ENCODE assay signal across 7 mouse cellular contexts in genomic region chr5:32713703-32714467, GRCm38 (mm10).
A peak's percentile ranks its signal among the peaks of the same experiment; 100 is the strongest.
DNase-seq lines count a peak whose midpoint lies in the region; ATAC-seq lines count a peak whose summit lies in the region.

No protein-coding gene starts in this region.

- H3K9ac ChIP-seq in intestine, embryonic 16.5 days (ENCODE audit: low read depth, low read length), result peak overlapping the region; percentile 80
- peak overlapping the region; percentile 66 for H3K9ac ChIP-seq in midbrain, embryonic 11.5 days (ENCODE audit: low read length)

- H3K9me3 ChIP-seq in intestine, embryonic 16.5 days (ENCODE audit: control insufficient read depth, low read length), result no peaks in the 10 kb centered on the region
- no peaks in the 10 kb centered on the region for H3K9me3 ChIP-seq in midbrain, embryonic 11.5 days (ENCODE audit: control insufficient read depth, low read length)

- no peaks in the 10 kb centered on the region for H3K36me3 ChIP-seq in intestine, embryonic 16.5 days (ENCODE audit: control insufficient read depth, insufficient read depth, low read length)
- H3K36me3 ChIP-seq in midbrain, embryonic 11.5 days (ENCODE audit: control insufficient read depth, insufficient read depth, low read length), result no peaks in the 10 kb centered on the region

- H3K4me3 ChIP-seq in intestine, embryonic 16.5 days (ENCODE audit: low read length), result peak overlapping the region; percentile 71
- H3K4me3 ChIP-seq in midbrain, embryonic 11.5 days (ENCODE audit: low read depth, low read length), result peak overlapping the region; percentile 60

- peak overlapping the region; percentile 97 for H3K27ac ChIP-seq in intestine, embryonic 16.5 days (ENCODE audit: low read length)
- H3K27ac ChIP-seq in midbrain, embryonic 11.5 days (ENCODE audit: low read depth, low read length), result peak overlapping the region; percentile 72

- H3K4me1 ChIP-seq in intestine, embryonic 16.5 days (ENCODE audit: control insufficient read depth, insufficient read depth, low read length), result peaks cover 6% of the 10 kb centered on the region
- no peaks in the 10 kb centered on the region for H3K4me1 ChIP-seq in midbrain, embryonic 11.5 days (ENCODE audit: control insufficient read depth, insufficient read depth, low read length)

- under 1% methylated on average over 55 of the region's 55 CpGs for WGBS in intestine, embryonic 16.5 days
- under 1% methylated on average over 55 of the region's 55 CpGs for WGBS in midbrain, embryonic 11.5 days

- H3K4me2 ChIP-seq in intestine, embryonic 16.5 days (ENCODE audit: low read depth, low read length), result peak overlapping the region; percentile 71
- H3K4me2 ChIP-seq in midbrain, embryonic 11.5 days, result peak overlapping the region; percentile 68

- intact Hi-C loops in left cerebral cortex, postnatal 36 days (cut with DNase I), result loop anchor here (1.0 to 10.0 kb wide), 4 partner anchors 29 to 321 kb away; partner anchors contain the start of genes Pisd and Prr14l

- ATAC-seq in intestine, embryonic 16.5 days, result peak; percentile 97
- peak; percentile 99 for ATAC-seq in midbrain, embryonic 11.5 days (ENCODE audit: low FRiP score)

- H3K27me3 ChIP-seq in intestine, embryonic 16.5 days (replicated peaks; ENCODE audit: control insufficient read depth, insufficient read depth, low read length), result no peaks in the 10 kb centered on the region
- no peaks in the 10 kb centered on the region for H3K27me3 ChIP-seq in midbrain, embryonic 11.5 days (ENCODE audit: control insufficient read depth, insufficient read depth, low read length)

- peak; percentile 89 for DNase-seq in adrenal gland, adult 8-10 months
- peak; percentile 97 for DNase-seq in embryo, embryonic 9.5 days (ENCODE audit: extremely low spot score)
- peak; percentile 83 to 84 for DNase-seq in gastrocnemius, postnatal 4 days (ENCODE audit: low spot score in 2 of 2)
- DNase-seq in left cerebral cortex, postnatal 36 days (ENCODE audit: low spot score in 2 of 2), result peak; percentile 85 to 88
- DNase-seq in midbrain, embryonic 11.5 days (ENCODE audit: low spot score, missing footprints), result peak; percentile 98
- peak; percentile 100 for DNase-seq in skeletal muscle tissue, adult 2 months (ENCODE audit: low read depth, low spot score)

Comparison
In these comparisons a context has a peak if more than half of its experiments do, and no peak if none do; other contexts are left out.
1. Peak in every context shown above with its lines: DNase-seq, ATAC-seq, H3K4me3 ChIP-seq and H3K27ac ChIP-seq.